Mouse (Mus musculus) testis, adult 2 months (tissue): Measurements from ENCODE around the gene Drc7. TPM values are rescaled to one million over a fixed set of nuclear protein-coding genes. Genes with fewer than 3 reads are reported as not detected.
"Not testable (repeated sequence)": the region's sequence is repeated elsewhere in the genome, so short reads cannot be mapped to it uniquely, and the experiment has no call there.

Experiments used
- H3K27ac ChIP-seq: fragments of 200-500 bp; 2 replicates; pipeline ENCODE4 v1.5.1; 2012; ENCODE audit warnings: low read depth, low read length; ENCODE audit not compliant: control insufficient read depth, insufficient read depth
- H3K27me3 ChIP-seq: fragments of 200-500 bp; 2 replicates; pipeline ENCODE4 v1.6.1; 2012; ENCODE audit warnings: mild to moderate bottlenecking, low read length, moderate library complexity; ENCODE audit not compliant: control insufficient read depth, insufficient read depth
- H3K36me3 ChIP-seq: fragments of 200-500 bp; 2 replicates; pipeline ENCODE4 v1.6.1; 2012; ENCODE audit warnings: mild to moderate bottlenecking, low read length; ENCODE audit not compliant: control insufficient read depth, insufficient read depth
- H3K4me1 ChIP-seq: fragments of 200-500 bp; 2 replicates; pipeline ENCODE4 v1.6.1; 2012; ENCODE audit warnings: low read length; ENCODE audit not compliant: control insufficient read depth, insufficient read depth
- H3K4me3 ChIP-seq: fragments of 200-500 bp; 2 replicates; pipeline ENCODE4 v1.5.1; 2012; ENCODE audit warnings: low read depth, mild to moderate bottlenecking, low read length, moderate library complexity, mixed read lengths; ENCODE audit not compliant: control insufficient read depth
- CTCF ChIP-seq: fragments of 200-500 bp; IDR thresholded peaks from 2 replicates; pipeline ENCODE4 v1.5.1; 2012; ENCODE audit warnings: low read depth, mild to moderate bottlenecking, inconsistent platforms, low read length, moderate library complexity; ENCODE audit not compliant: control insufficient read depth, insufficient read depth, insufficient replicate concordance
- POLR2A ChIP-seq: fragments of 200-500 bp; IDR thresholded peaks from 2 replicates; pipeline ENCODE4 v1.6.1; 2012; ENCODE audit warnings: low read depth, mild to moderate bottlenecking, inconsistent platforms, low read length, moderate library complexity; ENCODE audit not compliant: control insufficient read depth
- polyA plus RNA-seq: library from polyadenylated mRNA; depleted of rRNA; stranded (reverse); fragments of >200 nt; gene quantifications from 2 replicates; pipeline ENCODE4 v1.2.3, GENCODE M21; 2012

The Drc7 gene
- polyA plus RNA-seq, 1 experiment: 87.3 TPM

DNA sequence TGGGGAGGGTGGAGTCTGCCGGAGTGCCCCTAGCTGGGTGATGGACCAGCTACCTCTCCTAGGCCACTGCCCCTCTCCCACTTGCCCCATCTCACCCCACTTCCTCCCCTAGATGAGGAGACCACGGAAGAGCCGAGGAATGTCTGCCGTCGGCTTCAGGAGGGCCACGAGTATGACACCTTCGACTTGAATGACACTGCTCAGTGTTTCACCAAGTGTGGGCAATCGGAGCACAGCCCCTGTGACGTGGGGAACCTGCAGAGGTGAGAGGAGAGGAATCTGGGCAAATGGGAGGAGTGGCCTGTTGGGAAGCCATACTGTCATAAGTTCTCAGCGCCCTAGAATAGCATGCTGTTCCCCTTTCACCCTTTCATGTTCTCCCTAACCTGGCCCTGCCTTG, 34.1 kb upstream of the Drc7 start:
- H3K27me3 ChIP-seq: no peaks in the 10 kb centered on the region
- H3K27ac ChIP-seq: no peak overlapping the region
- peaks cover 4% of the 10 kb centered on the region for H3K4me1 ChIP-seq
- no peak for TF ChIP-seq POLR2A
- TF ChIP-seq CTCF: no peak
- no peaks in the 10 kb centered on the region for H3K36me3 ChIP-seq
- no peak overlapping the region for H3K4me3 ChIP-seq

DNA sequence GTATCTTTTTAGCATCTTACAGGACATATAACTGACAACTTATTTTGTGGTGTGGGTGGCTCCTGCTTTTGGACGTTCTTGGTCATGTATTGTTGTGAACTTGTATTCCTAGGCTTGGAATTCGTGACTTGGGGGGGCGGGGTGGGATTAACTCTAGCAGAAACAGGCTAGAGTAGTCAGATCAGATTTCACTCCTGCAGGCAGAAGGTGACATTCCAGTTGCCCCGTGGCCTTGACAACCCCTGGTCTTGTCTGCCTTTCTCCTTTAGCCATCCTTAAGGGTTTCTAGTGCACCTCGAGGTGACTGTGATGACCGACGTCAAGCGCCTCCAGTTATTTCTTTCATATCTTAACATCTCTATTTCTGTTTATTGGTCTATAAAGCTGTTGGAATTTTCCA, 31.7 kb upstream of the Drc7 start:
- Histone ChIP-seq H3K4me1 (peaks cover 4% of the 10 kb centered on the region), H3K27me3 (no peaks in the 10 kb centered on the region), H3K27ac (no peak overlapping the region), H3K4me3 (no peak overlapping the region), H3K36me3 (no peaks in the 10 kb centered on the region)
- no peak for TF ChIP-seq CTCF
- TF ChIP-seq POLR2A: no peak

- no peak overlapping the region for H3K27ac ChIP-seq
- no peaks in the 10 kb centered on the region for H3K27me3 ChIP-seq
- TF ChIP-seq POLR2A: no peak
- no peak for TF ChIP-seq CTCF
- no peak overlapping the region for H3K4me3 ChIP-seq
- H3K36me3 ChIP-seq: no peaks in the 10 kb centered on the region
- H3K4me1 ChIP-seq: peaks cover 4% of the 10 kb centered on the region
Measured at GRCm38 (mm10) chr8:95024387-95024786, 30.5 kb upstream of the Drc7 start.

DNA sequence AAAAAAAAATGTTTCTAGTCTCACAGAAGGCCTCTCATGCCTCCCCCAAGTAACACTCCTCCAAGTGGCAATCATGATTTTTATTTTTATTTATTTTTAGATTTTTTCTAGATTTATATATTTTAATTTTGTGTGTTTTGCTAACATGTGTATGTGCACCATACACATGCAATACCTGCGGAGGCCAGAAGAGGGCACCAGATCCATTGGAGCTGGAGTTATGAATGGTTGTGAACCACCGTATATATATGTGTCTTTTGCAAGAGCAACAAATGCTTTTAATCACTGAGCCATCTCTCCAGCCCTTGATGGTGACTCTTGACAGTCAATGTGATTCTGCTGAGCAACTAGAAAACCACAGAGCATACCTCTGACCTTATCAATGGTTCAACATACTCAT, 29.5 kb upstream of the Drc7 start:
- TF ChIP-seq POLR2A: no peak
- peak; percentile 26; the same call in 1 of the 2 replicates for TF ChIP-seq CTCF
- peaks cover 1% of the 10 kb centered on the region for H3K4me1 ChIP-seq
- H3K4me3 ChIP-seq: no peak overlapping the region
- no peak overlapping the region for H3K27ac ChIP-seq
- H3K27me3 ChIP-seq: no peaks in the 10 kb centered on the region
- no peaks in the 10 kb centered on the region for H3K36me3 ChIP-seq

- H3K27me3 ChIP-seq, H3K4me3 ChIP-seq, H3K4me1 ChIP-seq, H3K36me3 ChIP-seq, H3K27ac ChIP-seq: not testable (repeated sequence)
Measured at GRCm38 (mm10) chr8:95028391-95028790, 26.5 kb upstream of the Drc7 start.

GRCm38 (mm10) chr8:95037106-95037925, 17.6 kb upstream of the Drc7 start:
- no peak overlapping the region for H3K27ac ChIP-seq

GRCm38 (mm10) chr8:95041883-95042784, 12.8 kb upstream of the Drc7 start:
- no peaks in the 10 kb centered on the region for H3K36me3 ChIP-seq
- no peaks in the 10 kb centered on the region for H3K27me3 ChIP-seq
- no peak for TF ChIP-seq CTCF
- no peak for TF ChIP-seq POLR2A
- H3K4me1 ChIP-seq: no peaks in the 10 kb centered on the region
- no peak overlapping the region for H3K27ac ChIP-seq
- no peak overlapping the region for H3K4me3 ChIP-seq

More at GRCm38 (mm10) chr8:95037106-95037925, 17.6 kb upstream of the Drc7 start:
- TF ChIP-seq POLR2A (no peak), CTCF (no peak)
- Histone ChIP-seq H3K36me3 (no peaks in the 10 kb centered on the region), H3K4me3 (no peak overlapping the region), H3K27me3 (no peaks in the 10 kb centered on the region), H3K4me1 (no peaks in the 10 kb centered on the region)
